Mouse (Mus musculus) heart, postnatal 25 days (tissue): ENCODE data around the gene Cypt12. TPM values are rescaled to one million over a fixed set of nuclear protein-coding genes. Genes with fewer than 3 reads are reported as not detected.

ENCODE experiments used
- DNase-seq: peaks from one replicate; pipeline ENCODE4 v3.0.0; 2022; ENCODE audit warnings: low spot score
- intact Hi-C: fragments of 180-260 bp; cut with DNase I; formaldehyde crosslinking; loops from one replicate; pipeline ENCODE4 v1.15.1; 2025
- total RNA-seq, 2 experiments: library from RNA; stranded (reverse); gene quantifications; 2 replicates each; pipeline ENCODE4 v1.2.3; 2021

The Cypt12 gene
- not detected for total RNA-seq

DNA sequence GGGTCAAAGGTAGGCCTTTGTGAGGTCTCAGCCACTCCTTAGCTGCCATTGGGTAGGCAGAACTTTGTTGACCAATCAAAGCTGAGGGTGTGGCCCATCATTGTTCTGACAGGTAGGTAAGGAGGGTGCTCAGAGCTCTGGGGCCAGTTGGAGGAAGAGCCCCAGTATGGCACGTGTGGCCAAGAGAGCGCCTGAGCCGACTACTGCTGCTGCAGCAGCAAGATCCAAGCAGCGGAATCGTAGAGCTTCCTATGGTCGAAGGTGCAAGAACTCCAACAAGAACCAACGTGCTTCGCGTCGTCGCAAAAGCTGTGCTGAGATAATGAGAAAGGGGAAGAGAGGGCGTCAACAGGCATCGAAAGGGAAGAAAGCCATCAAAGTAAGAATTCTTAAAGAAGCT is at the start of gene Cypt12:
Cypt12 (plus strand) TSS at position 112 of the 400 bp plus-strand sequence.
- no peak for DNase-seq
- intact Hi-C loops = no loop called here

DNA sequence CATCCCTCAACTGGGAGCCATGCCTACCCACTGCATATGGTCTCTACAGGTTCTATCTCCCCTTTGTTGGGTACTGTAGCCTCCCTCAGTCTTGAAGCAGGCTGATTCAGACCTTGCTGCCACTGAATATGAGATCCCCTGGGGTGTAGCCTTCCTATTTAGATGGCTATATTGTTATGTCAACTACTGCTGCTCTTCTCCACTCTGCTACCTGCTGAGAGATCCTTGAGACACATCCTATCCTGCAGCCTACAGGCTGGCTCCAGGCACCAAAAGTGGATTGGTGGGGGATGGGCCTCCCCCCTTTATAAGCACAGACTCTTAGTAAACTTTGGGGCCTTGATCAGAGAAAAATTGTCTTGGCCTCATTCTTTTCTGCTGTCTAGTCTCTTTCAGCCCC is 34.4 kb upstream of the Cypt12 start:
- DNase-seq = no peak
- intact Hi-C loops = no loop called here

DNA sequence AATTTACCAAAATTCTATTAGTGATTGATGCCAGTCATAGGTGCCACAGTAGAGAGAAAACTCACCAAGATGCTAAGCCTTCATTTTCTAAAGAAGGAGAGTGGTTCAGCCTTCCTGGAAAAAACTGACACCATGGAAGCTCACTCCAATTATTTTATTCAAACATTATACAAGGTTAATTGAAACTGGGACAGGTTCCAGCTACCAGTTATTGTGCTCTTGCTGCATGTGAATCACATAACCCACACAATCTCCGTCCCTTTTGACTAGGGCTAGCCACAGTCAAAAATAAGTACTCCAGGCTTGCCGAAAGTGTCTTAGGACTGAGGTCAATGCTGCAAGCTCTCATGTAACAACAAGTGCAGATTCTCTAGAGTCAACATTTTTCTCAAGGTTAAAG is 8.0 kb upstream of the Cypt12 start:
- intact Hi-C loops = no loop called here
- DNase-seq = no peak
